Mouse (Mus musculus) ES-E14 (cell line): Measurements from ENCODE around the gene Olfr456. TPM values are rescaled to one million over a fixed set of nuclear protein-coding genes. Genes with fewer than 3 reads are reported as not detected.

ENCODE experiments used
- DNase-seq: peaks from one replicate; pipeline ENCODE4 v3.0.0-alpha.2; 2013; ENCODE audit warnings: low read depth, low spot score
- H3K27ac ChIP-seq: 2 replicates; pipeline ENCODE4 v1.5.1; 2012; ENCODE audit warnings: low read depth, mild to moderate bottlenecking, low read length, moderate library complexity, mixed read lengths; ENCODE audit not compliant: poor library complexity, insufficient read depth, severe bottlenecking
- H3K36me3 ChIP-seq: 2 replicates; pipeline ENCODE4 v1.6.1; 2012; ENCODE audit warnings: mild to moderate bottlenecking, low read length, moderate library complexity, mixed read lengths; ENCODE audit not compliant: control insufficient read depth, poor library complexity, insufficient read depth, severe bottlenecking
- H3K4me1 ChIP-seq, 2 experiments: fragments of 150-350 bp in 1 of 2; sonication (generic) in 1 of 2; 2 replicates each; pipeline ENCODE4 v1.6.1; 2012; ENCODE audit warnings: low read length in 2 of 2, mild to moderate bottlenecking in 1 of 2, mixed read lengths in 1 of 2; ENCODE audit not compliant: control insufficient read depth in 2 of 2, insufficient read depth in 2 of 2, poor library complexity in 1 of 2
- H3K4me3 ChIP-seq, 2 experiments: fragments of 150-350 bp in 1 of 2; sonication (generic) in 1 of 2; 2 replicates each; pipeline ENCODE4 v1.5.1; 2012; ENCODE audit warnings: low read length in 2 of 2, low read depth in 1 of 2, mild to moderate bottlenecking in 1 of 2, mixed read lengths in 1 of 2; ENCODE audit not compliant: insufficient read depth in 1 of 2, poor library complexity in 1 of 2, severe bottlenecking in 1 of 2
- H3K9ac ChIP-seq: 2 replicates; pipeline ENCODE4 v1.6.1; 2012; ENCODE audit warnings: low read depth, mild to moderate bottlenecking, low read length, mixed read lengths; ENCODE audit not compliant: poor library complexity, insufficient read depth, severe bottlenecking
- H3K9me3 ChIP-seq: fragments of 150-350 bp; sonication (generic); 2 replicates; pipeline ENCODE4 v1.6.1; 2012; ENCODE audit warnings: low read depth, mild to moderate bottlenecking, low read length; ENCODE audit not compliant: control insufficient read depth, insufficient read depth
- CHD2 ChIP-seq: IDR thresholded peaks from 2 replicates; pipeline ENCODE4 v1.6.1; 2014; ENCODE audit warnings: mild to moderate bottlenecking, low read depth, low read length, inconsistent platforms
- HCFC1 ChIP-seq: IDR thresholded peaks from 2 replicates; pipeline ENCODE4 v1.6.1; 2012; ENCODE audit warnings: low read length, inconsistent platforms, borderline replicate concordance; ENCODE audit not compliant: insufficient read depth
- MAFK ChIP-seq: IDR thresholded peaks from 2 replicates; pipeline ENCODE4 v1.6.1; 2014; ENCODE audit warnings: mild to moderate bottlenecking, low read depth, low read length, inconsistent platforms; ENCODE audit not compliant: insufficient read depth
- ZC3H11A ChIP-seq: IDR thresholded peaks from 2 replicates; pipeline ENCODE4 v1.6.1; 2012; ENCODE audit warnings: low read depth, mild to moderate bottlenecking, inconsistent platforms, low read length, borderline replicate concordance
- ZNF384 ChIP-seq: IDR thresholded peaks from 2 replicates; pipeline ENCODE4 v1.6.1; 2012; ENCODE audit warnings: low read depth, low read length, inconsistent platforms
- in situ Hi-C, 2 experiments: fragments of 600-800 bp; cut with MboI; formaldehyde crosslinking; loops; one replicate each; pipeline ENCODE4 v1.15.1; 2025; ENCODE audit warnings: low sequenced_read_pairs in 2 of 2, inconsistent platforms in 1 of 2; ENCODE audit not compliant: unreplicated experiment in 2 of 2
- total RNA-seq: library from RNA; depleted of rRNA; stranded (reverse); fragments of 300-350 nt; gene quantifications from 2 replicates; pipeline ENCODE4 v1.2.3, GENCODE M21; 2012; rRNA removed

Olfr456 gene
- not detected in 2 replicates for total RNA-seq

- no peak for TF ChIP-seq ZC3H11A
- TF ChIP-seq ZNF384 = no peak
- TF ChIP-seq CHD2 = no peak
- no peak for TF ChIP-seq MAFK
- no peak for TF ChIP-seq HCFC1
These were observed at the start of gene Olfr456 for GRCm38 (mm10) chr6:42487114-42487513. Olfr456 (minus strand) TSS chr6:42487214.

DNA sequence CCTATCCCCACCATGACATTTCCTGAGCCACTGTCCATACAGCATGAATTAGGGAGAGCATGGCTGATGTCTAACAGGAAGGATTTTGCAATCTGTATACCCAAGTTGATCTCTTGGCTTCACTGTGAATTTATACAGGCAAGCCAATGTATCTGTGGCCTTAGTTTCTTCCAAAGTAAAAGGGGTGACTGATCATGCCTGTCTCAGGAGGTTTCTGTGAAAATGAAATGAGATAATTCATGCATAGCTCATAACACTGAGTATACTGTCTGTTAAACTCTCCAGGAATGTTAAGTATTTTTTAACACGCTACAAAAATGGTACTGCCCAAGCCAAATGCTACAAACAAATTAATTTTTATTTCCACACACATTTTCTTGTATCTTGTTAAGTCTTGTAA lies 26.4 kb upstream of the Olfr456 start:
- DNase-seq = no peak
- Histone ChIP-seq H3K4me1 (no peaks in the 10 kb centered on the region), H3K4me3 (no peak overlapping the region), H3K27ac (no peak overlapping the region), H3K9me3 (no peaks in the 10 kb centered on the region), H3K36me3 (no peaks in the 10 kb centered on the region), H3K9ac (no peak overlapping the region)
- in situ Hi-C loops = no loop called here
- TF ChIP-seq ZNF384 (no peak), ZC3H11A (no peak), HCFC1 (no peak)

More at GRCm38 (mm10) chr6:42487114-42487513, at the start of gene Olfr456:
- no peak within 1 kb of the TSS for H3K4me3 ChIP-seq
- no peaks in the 10 kb centered on the region for H3K36me3 ChIP-seq
- DNase-seq = no peak
- no peak within 1 kb of the TSS for H3K9ac ChIP-seq
- H3K9me3 ChIP-seq = no peaks in the 10 kb centered on the region
- no peaks in the 10 kb centered on the region for H3K4me1 ChIP-seq
- in situ Hi-C loops = no loop called here
- no peak within 1 kb of the TSS for H3K27ac ChIP-seq

- in situ Hi-C loops = no loop called here
- H3K4me3 ChIP-seq = no peak overlapping the region
- no peak overlapping the region for H3K9ac ChIP-seq
- TF ChIP-seq ZC3H11A (no peak), CHD2 (no peak), HCFC1 (no peak), ZNF384 (no peak), MAFK (no peak)
- no peaks in the 10 kb centered on the region for H3K4me1 ChIP-seq
- no peak for DNase-seq
- H3K9me3 ChIP-seq = no peaks in the 10 kb centered on the region
- H3K27ac ChIP-seq = no peak overlapping the region
- H3K36me3 ChIP-seq = no peaks in the 10 kb centered on the region
These were observed 22.3 kb upstream of the Olfr456 start for GRCm38 (mm10) chr6:42509311-42509710.

DNA sequence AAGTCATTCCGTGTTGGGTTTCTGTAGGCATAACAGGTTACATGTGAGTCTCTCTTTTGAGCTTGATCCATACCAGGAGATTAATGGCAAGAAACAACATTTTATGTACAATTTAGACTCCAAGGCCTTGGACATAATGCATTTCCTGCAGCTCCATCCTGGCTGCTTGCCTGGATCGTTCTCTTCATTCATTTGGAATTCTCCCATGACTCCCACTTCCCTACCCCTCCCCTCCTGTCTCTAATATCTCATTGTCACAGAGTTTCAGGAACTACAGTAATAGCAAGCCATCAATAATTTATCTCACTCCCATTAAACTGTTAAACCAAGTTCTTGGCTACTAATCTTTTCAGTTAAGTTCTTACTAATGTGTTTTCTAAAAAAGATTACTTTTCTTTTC lies 16.5 kb upstream of the Olfr456 start:
- no peak overlapping the region for H3K9ac ChIP-seq
- H3K4me1 ChIP-seq = no peaks in the 10 kb centered on the region
- H3K9me3 ChIP-seq = no peaks in the 10 kb centered on the region
- H3K27ac ChIP-seq = no peak overlapping the region
- no peak for TF ChIP-seq ZNF384
- no peak for TF ChIP-seq CHD2
- in situ Hi-C loops = no loop called here
- no peaks in the 10 kb centered on the region for H3K36me3 ChIP-seq
- DNase-seq = no peak
- H3K4me3 ChIP-seq = no peak overlapping the region

DNA sequence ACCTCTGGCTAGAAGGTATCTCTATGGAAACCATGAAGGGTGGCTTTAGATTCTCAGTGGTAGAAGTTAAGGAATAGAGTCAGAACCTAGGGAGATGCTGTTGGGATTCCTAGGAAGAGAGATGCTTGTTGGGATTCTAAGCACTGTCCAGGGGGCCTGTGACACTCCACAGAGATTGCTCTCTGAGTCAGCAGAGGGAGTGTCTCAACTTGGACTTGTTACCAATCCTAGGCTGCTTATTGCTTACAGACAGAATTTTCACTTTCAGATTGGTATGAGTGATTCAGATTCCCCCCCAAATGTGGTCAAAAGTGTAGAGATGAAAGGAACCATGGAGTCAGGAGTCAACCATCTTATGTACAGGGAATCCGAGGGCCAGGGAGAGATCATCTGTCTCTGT lies 2.7 kb upstream of the Olfr456 start:
- no peak for TF ChIP-seq MAFK
- TF ChIP-seq HCFC1 = no peak
- TF ChIP-seq CHD2 = no peak
- no peak for TF ChIP-seq ZNF384
- TF ChIP-seq ZC3H11A = no peak
- Histone ChIP-seq H3K4me3 (no peak overlapping the region), H3K4me1 (no peaks in the 10 kb centered on the region), H3K36me3 (no peaks in the 10 kb centered on the region), H3K27ac (no peak overlapping the region), H3K9me3 (no peaks in the 10 kb centered on the region), H3K9ac (no peak overlapping the region)
- no peak for DNase-seq
- in situ Hi-C loops = no loop called here
